Mouse (Mus musculus) lung, adult 2 months (tissue): ENCODE results near the gene Muc3a.

ENCODE experiments used
- CTCF ChIP-seq: fragments of 200-500 bp; IDR thresholded peaks from 2 replicates; pipeline ENCODE4 v1.5.1; 2011; ENCODE audit warnings: mild to moderate bottlenecking, low read length, control low read depth; ENCODE audit not compliant: insufficient read depth
- POLR2A ChIP-seq: fragments of 200-500 bp; IDR thresholded peaks from 2 replicates; pipeline ENCODE4 v1.6.1; 2011; ENCODE audit warnings: low read depth, mild to moderate bottlenecking, control low read depth, low read length, borderline replicate concordance; ENCODE audit errors: extremely low read depth

GRCm38 (mm10) chr5:137210689-137211088 is 1.5 kb downstream of the Muc3a start:
- TF ChIP-seq CTCF: no peak
- TF ChIP-seq POLR2A: no peak
